Mouse (Mus musculus): ENCODE measurements around the gene Rock2. TPM values are rescaled to one million over a fixed set of nuclear protein-coding genes. Genes with fewer than 3 reads are reported as not detected.

Rock2 gene
- 44.5 TPM for total RNA-seq (2023)

GRCm38 (mm10) chr12:16894396-16895220, at the start of gene Rock2:
Gene Rock2, plus strand, starts transcription at chr12:16894895.

GRCm38 (mm10) chr12:16999739-17000497, 105.2 kb downstream of the Rock2 start, which contains the start of gene Pqlc3:
Gene Pqlc3, minus strand, starts transcription at chr12:17000408.

GRCm38 (mm10) chr12:17011100-17011870, 116.6 kb downstream of the Rock2 start, which contains the start of gene 2410004P03Rik:
Gene 2410004P03Rik, minus strand, starts transcription at chr12:17011727.

Other genes with a start within 250 kb of the Rock2 start
- not detected for gene Ntsr2, start 241.5 kb upstream of the Rock2 start, total RNA-seq (2023)
- 5.3 TPM for gene Greb1, start 94.0 kb upstream of the Rock2 start, total RNA-seq (2023)
- gene E2f6, start 83.9 kb upstream of the Rock2 start, total RNA-seq (2023) = 12.5 TPM
- 16.0 TPM for gene Pqlc3, start 105.5 kb downstream of the Rock2 start, total RNA-seq (2023)
- gene 2410004P03Rik, start 116.8 kb downstream of the Rock2 start, total RNA-seq (2023) = not detected

Data from CD4-positive naive resting alpha-beta T cell, adult 57 days (primary cell).